Mouse (Mus musculus) B cell, adult 67 days (primary cell): ENCODE data around the gene Gm3269. TPM values are rescaled to one million over a fixed set of nuclear protein-coding genes. Genes with fewer than 3 reads are reported as not detected.

Experiments used
- total RNA-seq, 2 experiments: library from RNA; stranded (reverse); gene quantifications; 4 replicates each; pipeline ENCODE4 v1.2.4; 2023

The Gm3269 gene
- total RNA-seq = not detected

DNA sequence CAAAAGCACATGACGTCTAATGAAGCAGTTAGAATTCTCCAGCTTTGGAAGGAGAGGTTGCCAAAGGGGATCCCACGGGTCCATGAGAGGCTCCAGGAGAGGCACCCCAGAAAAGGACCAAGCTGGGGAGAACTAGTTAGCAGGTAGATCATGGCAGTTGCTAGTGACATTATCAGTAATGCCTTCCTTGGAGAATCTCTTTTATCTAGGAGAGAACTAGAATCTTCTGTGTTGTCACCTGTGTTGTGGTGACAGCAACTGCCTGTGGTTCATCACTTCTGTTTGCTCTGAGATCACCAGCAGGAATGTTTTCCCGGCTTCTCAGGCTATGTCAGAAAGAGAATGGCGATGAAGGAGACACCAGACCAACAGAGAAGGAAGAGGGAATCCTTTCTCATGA lies at the start of gene Gm3269:
Gene Gm3269, plus strand, starts transcription at position 301 of the 400 bp plus-strand sequence.

DNA sequence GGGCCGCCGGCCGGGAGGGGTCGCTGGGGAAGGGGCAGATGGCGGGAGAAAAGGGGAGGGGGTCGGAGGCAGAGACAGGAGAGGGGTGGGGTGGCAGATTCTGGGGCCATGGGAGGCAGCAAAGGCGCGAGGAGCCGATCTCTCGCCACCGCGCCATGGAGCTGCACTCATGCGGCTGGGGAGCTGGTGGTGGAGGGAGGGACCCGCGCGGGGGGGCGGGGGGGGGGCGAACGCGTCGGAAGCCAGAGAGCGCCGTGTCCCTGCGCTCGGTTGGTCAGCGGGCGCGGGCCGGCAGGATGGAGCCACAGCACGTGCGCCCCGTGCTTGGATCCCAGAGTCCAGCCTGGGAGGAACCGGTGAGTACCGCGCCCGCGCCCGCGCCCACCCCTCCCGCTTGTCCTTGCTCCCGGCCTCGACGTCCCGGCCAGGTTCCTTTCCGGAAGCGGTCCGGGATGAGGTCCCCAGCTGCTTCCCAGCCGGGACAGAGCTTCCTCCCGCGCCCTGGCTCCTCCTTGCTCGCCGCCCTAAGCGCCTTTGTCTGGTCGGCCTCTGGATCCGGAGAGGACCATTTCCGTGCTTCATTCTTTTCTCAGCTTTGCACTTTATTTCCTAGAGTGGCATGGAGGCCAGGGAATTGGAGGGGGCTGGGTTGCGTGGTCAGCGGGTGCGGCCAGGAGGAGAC lies 17.5 kb downstream of the Gm3269 start, which contains the start of gene Gm3264:
Gene Gm3264, plus strand, starts transcription at position 278 of the 682 bp plus-strand sequence.

GRCm38 (mm10) chr14:4892116-4892515 lies 54.2 kb downstream of the Gm3269 start, which contains the start of gene Gm3278:
Gm3278 (plus strand) TSS chr14:4892416.

Other genes starting within 250 kb of the Gm3269 start
- gene Gm8159, start 205.8 kb upstream of the Gm3269 start, total RNA-seq = not detected
- gene Gm3239, start 173.9 kb upstream of the Gm3269 start, total RNA-seq = not detected
- not detected for gene Gm7876, start 128.9 kb upstream of the Gm3269 start, total RNA-seq
- not detected for gene Gm3252, start 111.3 kb upstream of the Gm3269 start, total RNA-seq
- gene Gm9602, start 61.8 kb upstream of the Gm3269 start, total RNA-seq = not detected
- not detected for gene Gm3264, start 17.5 kb downstream of the Gm3269 start, total RNA-seq
- not detected for gene Gm3278, start 54.3 kb downstream of the Gm3269 start, total RNA-seq
- not detected for gene Gm8297, start 145.8 kb downstream of the Gm3269 start, total RNA-seq
- gene Gm3298, start 177.8 kb downstream of the Gm3269 start, total RNA-seq = not detected
- not detected for gene 4930555G01Rik, start 212.5 kb downstream of the Gm3269 start, total RNA-seq
- not detected for gene Gm8281, start 232.9 kb downstream of the Gm3269 start, total RNA-seq